Mouse (Mus musculus) mesoderm, embryonic 11.5 days (tissue): Measurements from ENCODE around the gene Rps2.
A peak's percentile ranks its signal among the peaks of the same experiment; 100 is the strongest.

Source experiments
- DNase-seq: peaks from one replicate; pipeline ENCODE4 v3.0.0-alpha.2; 2012; ENCODE audit warnings: low read depth, low spot score

Gene Rps2

GRCm38 (mm10) chr17:24732233-24732935, 14.5 kb downstream of the Rps2 start:
- no peak for DNase-seq

- DNase-seq: no peak
These were observed 15.6 kb downstream of the Rps2 start for GRCm38 (mm10) chr17:24733434-24734050.

- no peak for DNase-seq
These were observed 16.6 kb downstream of the Rps2 start for GRCm38 (mm10) chr17:24734513-24734912.

- DNase-seq: no peak
These were observed 17.5 kb downstream of the Rps2 start for GRCm38 (mm10) chr17:24735446-24735845.

- DNase-seq: peak; percentile 96
These were observed 18.6 kb downstream of the Rps2 start, which contains the start of gene Msrb1 for GRCm38 (mm10) chr17:24736330-24737051. Msrb1 (plus strand) TSS chr17:24736642.

GRCm38 (mm10) chr17:24737135-24737810, 19.4 kb downstream of the Rps2 start:
- no peak for DNase-seq

GRCm38 (mm10) chr17:24738238-24738637, 20.3 kb downstream of the Rps2 start:
- no peak for DNase-seq

- no peak for DNase-seq
These were observed 22.0 kb downstream of the Rps2 start for GRCm38 (mm10) chr17:24739926-24740325.

- DNase-seq: no peak
These were observed 24.4 kb downstream of the Rps2 start for GRCm38 (mm10) chr17:24742307-24742706.

- DNase-seq: no peak
These were observed 26.0 kb downstream of the Rps2 start for GRCm38 (mm10) chr17:24743896-24744295.

GRCm38 (mm10) chr17:24744381-24744780, 26.5 kb downstream of the Rps2 start:
- no peak for DNase-seq

GRCm38 (mm10) chr17:24745526-24746497, 27.9 kb downstream of the Rps2 start:
- peak; percentile 92 for DNase-seq

- DNase-seq: no peak
These were observed 29.1 kb downstream of the Rps2 start for GRCm38 (mm10) chr17:24746986-24747385.

GRCm38 (mm10) chr17:24751528-24751927, 33.6 kb downstream of the Rps2 start:
- DNase-seq: no peak

- no peak for DNase-seq
These were observed 34.8 kb downstream of the Rps2 start, which contains the start of gene Hs3st6 for GRCm38 (mm10) chr17:24752415-24753394. Hs3st6 (plus strand) TSS chr17:24752988.

- DNase-seq: no peak
These were observed 39.5 kb downstream of the Rps2 start for GRCm38 (mm10) chr17:24757394-24757793.

GRCm38 (mm10) chr17:24761121-24761520, 43.2 kb downstream of the Rps2 start:
- DNase-seq: no peak

GRCm38 (mm10) chr17:24765016-24765905, 47.3 kb downstream of the Rps2 start:
- peak; percentile 41 for DNase-seq
